Mouse (Mus musculus) heart, embryonic 13.5 days (tissue): ENCODE measurements at regions not wholly inside any gene's neighbourhood (a gene's known extent, or its start where the extent isn't known, plus 50 kb on each side); places are given as distances from the start of the nearest gene placed in this dataset.

Source experiments
- ATAC-seq: fragments of 200-750 bp; cut with Nextera tagmentation; 2 replicates; pipeline ENCODE4 v1.8.0; 2017; ENCODE audit warnings: moderate TSS enrichment; ENCODE audit not compliant: insufficient number of reproducible peaks, low FRiP score, low TSS enrichment; ENCODE audit errors: extremely low read depth
- H3K27ac ChIP-seq: fragments of 300-500 bp; sonication (generic); replicated peaks from 2 replicates; pipeline ENCODE4 v1.5.1; 2015; ENCODE audit warnings: moderate library complexity, mild to moderate bottlenecking, inconsistent platforms
- H3K27me3 ChIP-seq: fragments of 300-500 bp; sonication (generic); replicated peaks from 2 replicates; pipeline ENCODE4 v1.6.1; 2015; ENCODE audit warnings: mild to moderate bottlenecking, inconsistent platforms
- H3K36me3 ChIP-seq: fragments of 300-500 bp; sonication (generic); 2 replicates; pipeline ENCODE4 v1.6.1; 2015; ENCODE audit warnings: mild to moderate bottlenecking, inconsistent platforms
- H3K4me1 ChIP-seq: fragments of 300-500 bp; sonication (generic); 2 replicates; pipeline ENCODE4 v1.6.1; 2015; ENCODE audit warnings: inconsistent platforms
- H3K4me2 ChIP-seq: fragments of 300-500 bp; sonication (generic); 2 replicates; pipeline ENCODE4 v1.6.1; 2015; ENCODE audit warnings: inconsistent platforms, mild to moderate bottlenecking, moderate library complexity
- H3K4me3 ChIP-seq: fragments of 300-500 bp; sonication (generic); 2 replicates; pipeline ENCODE4 v1.5.1; 2015; ENCODE audit warnings: moderate library complexity, mild to moderate bottlenecking, inconsistent platforms
- H3K9ac ChIP-seq: fragments of 300-500 bp; sonication (generic); 2 replicates; pipeline ENCODE4 v1.6.1; 2015; ENCODE audit warnings: inconsistent platforms, mild to moderate bottlenecking, moderate library complexity
- H3K9me3 ChIP-seq: fragments of 300-500 bp; sonication (generic); 2 replicates; pipeline ENCODE4 v1.6.1; 2016; ENCODE audit warnings: inconsistent platforms
- WGBS: fragments of 180-500 bp; shearing (Covaris S2); methylation state at CpG from one replicate; pipeline ENCODE4 v1.1.7; 2015; ENCODE audit warnings: mixed read lengths; 5-methylcytosine and 5-hydroxymethylcytosine counted together

- ATAC-seq, result no peak
- H3K4me1 ChIP-seq, result peaks cover 6% of the 10 kb centered on the region; the same call in 1 of the 2 replicates
- WGBS, result 50% methylated on average over 7 of the region's 7 CpGs
- H3K9ac ChIP-seq, result no peak overlapping the region
- H3K4me2 ChIP-seq, result no peak overlapping the region
- H3K36me3 ChIP-seq, result no peaks in the 10 kb centered on the region
- H3K9me3 ChIP-seq, result peaks cover 2% of the 10 kb centered on the region; the same call in 1 of the 2 replicates
- H3K27me3 ChIP-seq, result no peaks in the 10 kb centered on the region
- H3K4me3 ChIP-seq, result no peak overlapping the region
- H3K27ac ChIP-seq, result peak overlapping the region; percentile 56
These were observed 51.8 kb downstream of the Gm5426 start for GRCm38 (mm10) chr10:96188168-96188567.

GRCm38 (mm10) chr10:96190168-96190987 lies 54.0 kb downstream of the Gm5426 start:
- no peaks in the 10 kb centered on the region for H3K36me3 ChIP-seq
- WGBS, result 73% methylated on average over 10 of the region's 10 CpGs
- no peak for ATAC-seq
- no peak overlapping the region for H3K9ac ChIP-seq
- H3K27me3 ChIP-seq, result no peaks in the 10 kb centered on the region
- peaks cover 2% of the 10 kb centered on the region; the same call in 1 of the 2 replicates for H3K9me3 ChIP-seq
- peaks cover 6% of the 10 kb centered on the region; the same call in 1 of the 2 replicates for H3K4me1 ChIP-seq
- H3K4me3 ChIP-seq, result no peak overlapping the region
- H3K4me2 ChIP-seq, result no peak overlapping the region
- H3K27ac ChIP-seq, result no peak overlapping the region

- H3K9ac ChIP-seq, result no peak overlapping the region; the same call in 1 of the 2 replicates
- ATAC-seq, result no peak
- H3K9me3 ChIP-seq, result no peaks in the 10 kb centered on the region; the same call in 1 of the 2 replicates
- no peaks in the 10 kb centered on the region for H3K36me3 ChIP-seq
- H3K4me3 ChIP-seq, result no peak overlapping the region
- WGBS, result 55% methylated on average over 27 of the region's 27 CpGs
- H3K4me2 ChIP-seq, result peak overlapping the region; percentile 54
- peaks cover 13% of the 10 kb centered on the region for H3K4me1 ChIP-seq
- no peaks in the 10 kb centered on the region for H3K27me3 ChIP-seq
- H3K27ac ChIP-seq, result no peak overlapping the region
These were observed 64.7 kb downstream of the Gm5426 start for GRCm38 (mm10) chr10:96200932-96201641.

- Histone ChIP-seq H3K9me3 (no peaks in the 10 kb centered on the region; the same call in 1 of the 2 replicates), H3K27me3 (no peaks in the 10 kb centered on the region), H3K27ac (no peak overlapping the region), H3K4me2 (no peak overlapping the region), H3K9ac (no peak overlapping the region), H3K36me3 (no peaks in the 10 kb centered on the region), H3K4me3 (no peak overlapping the region), H3K4me1 (peaks cover 13% of the 10 kb centered on the region)
- WGBS, result 64% methylated on average over 6 of the region's 6 CpGs
- no peak for ATAC-seq
These were observed 65.5 kb downstream of the Gm5426 start for GRCm38 (mm10) chr10:96201891-96202290.

GRCm38 (mm10) chr10:96202871-96203270 lies 66.5 kb downstream of the Gm5426 start:
- H3K4me3 ChIP-seq, result no peak overlapping the region
- no peak for ATAC-seq

GRCm38 (mm10) chr10:96204198-96204597 lies 67.8 kb downstream of the Gm5426 start:
- Histone ChIP-seq H3K27ac (no peak overlapping the region), H3K9me3 (no peaks in the 10 kb centered on the region; the same call in 1 of the 2 replicates)

More at GRCm38 (mm10) chr10:96202871-96203270, 66.5 kb downstream of the Gm5426 start:
- Histone ChIP-seq H3K4me2 (no peak overlapping the region), H3K9ac (no peak overlapping the region), H3K4me1 (peaks cover 13% of the 10 kb centered on the region), H3K9me3 (no peaks in the 10 kb centered on the region; the same call in 1 of the 2 replicates), H3K27me3 (no peaks in the 10 kb centered on the region), H3K27ac (no peak overlapping the region), H3K36me3 (no peaks in the 10 kb centered on the region)

GRCm38 (mm10) chr10:96209171-96209570 lies 72.8 kb downstream of the Gm5426 start:
- H3K27me3 ChIP-seq, result no peaks in the 10 kb centered on the region
- H3K4me1 ChIP-seq, result peaks cover 5% of the 10 kb centered on the region
- no peaks in the 10 kb centered on the region for H3K9me3 ChIP-seq
- no peak overlapping the region for H3K27ac ChIP-seq
- H3K4me2 ChIP-seq, result no peak overlapping the region
- no peak overlapping the region for H3K9ac ChIP-seq
- H3K4me3 ChIP-seq, result no peak overlapping the region
- no peaks in the 10 kb centered on the region for H3K36me3 ChIP-seq
- ATAC-seq, result no peak
- WGBS, result 84% methylated on average over 5 of the region's 5 CpGs

More at GRCm38 (mm10) chr10:96204198-96204597, 67.8 kb downstream of the Gm5426 start:
- no peak for ATAC-seq
- H3K36me3 ChIP-seq, result no peaks in the 10 kb centered on the region
- WGBS, result 51% methylated on average over 5 of the region's 5 CpGs
- no peak overlapping the region for H3K4me3 ChIP-seq
- H3K27me3 ChIP-seq, result no peaks in the 10 kb centered on the region
- H3K9ac ChIP-seq, result no peak overlapping the region
- no peak overlapping the region for H3K4me2 ChIP-seq
- peaks cover 13% of the 10 kb centered on the region for H3K4me1 ChIP-seq

GRCm38 (mm10) chr10:96211189-96211588 lies 74.8 kb downstream of the Gm5426 start:
- WGBS, result 63% methylated on average over 7 of the region's 7 CpGs
- Histone ChIP-seq H3K27ac (no peak overlapping the region), H3K4me3 (no peak overlapping the region), H3K4me2 (no peak overlapping the region), H3K36me3 (no peaks in the 10 kb centered on the region), H3K4me1 (peaks cover 4% of the 10 kb centered on the region), H3K9me3 (no peaks in the 10 kb centered on the region), H3K27me3 (no peaks in the 10 kb centered on the region), H3K9ac (no peak overlapping the region)
- ATAC-seq, result peak; percentile 69; the same call in 1 of the 2 replicates

- Histone ChIP-seq H3K9me3 (no peaks in the 10 kb centered on the region), H3K4me2 (peak overlapping the region; percentile 41), H3K36me3 (no peaks in the 10 kb centered on the region), H3K4me1 (peaks cover 4% of the 10 kb centered on the region), H3K4me3 (no peak overlapping the region), H3K9ac (peak overlapping the region; percentile 65), H3K27ac (no peak overlapping the region), H3K27me3 (no peaks in the 10 kb centered on the region)
- no peak for ATAC-seq
- 3% methylated on average over 10 of the region's 10 CpGs for WGBS
These were observed 77.5 kb downstream of the Gm5426 start for GRCm38 (mm10) chr10:96213876-96214275.

GRCm38 (mm10) chr10:96214285-96214684 lies 77.9 kb downstream of the Gm5426 start:
- ATAC-seq, result no peak
- H3K9ac ChIP-seq, result peak overlapping the region; percentile 65
- H3K27me3 ChIP-seq, result no peaks in the 10 kb centered on the region
- H3K27ac ChIP-seq, result no peak overlapping the region
- WGBS, result 57% methylated on average over 7 of the region's 7 CpGs
- no peaks in the 10 kb centered on the region for H3K9me3 ChIP-seq
- H3K4me1 ChIP-seq, result peaks cover 4% of the 10 kb centered on the region
- H3K4me2 ChIP-seq, result peak overlapping the region; percentile 41
- H3K36me3 ChIP-seq, result no peaks in the 10 kb centered on the region
- no peak overlapping the region for H3K4me3 ChIP-seq

- no peak for ATAC-seq
- H3K36me3 ChIP-seq, result no peaks in the 10 kb centered on the region
- 78% methylated on average over 6 of the region's 6 CpGs for WGBS
- H3K27me3 ChIP-seq, result no peaks in the 10 kb centered on the region
- peaks cover 4% of the 10 kb centered on the region for H3K4me1 ChIP-seq
- no peak overlapping the region for H3K9ac ChIP-seq
- H3K9me3 ChIP-seq, result no peaks in the 10 kb centered on the region
- H3K4me3 ChIP-seq, result no peak overlapping the region
- H3K4me2 ChIP-seq, result no peak overlapping the region
- H3K27ac ChIP-seq, result no peak overlapping the region
These were observed 78.5 kb downstream of the Gm5426 start for GRCm38 (mm10) chr10:96214946-96215345.
